Mouse (Mus musculus): ENCODE measurements around the gene Tbc1d2b.

Tbc1d2b gene

GRCm38 (mm10) chr9:90204396-90204915 is 66.1 kb downstream of the Tbc1d2b start:
- peak; percentile 25 for DNase-seq (ENCODE audit: low read depth)

GRCm38 (mm10) chr9:90203233-90203632 is 67.4 kb downstream of the Tbc1d2b start:
- DNase-seq (ENCODE audit: low read depth): no peak

GRCm38 (mm10) chr9:90201541-90201940 is 69.1 kb downstream of the Tbc1d2b start:
- DNase-seq (ENCODE audit: low read depth): no peak

- no peak for DNase-seq (ENCODE audit: low read depth)
These were observed 69.5 kb downstream of the Tbc1d2b start for GRCm38 (mm10) chr9:90201096-90201495.

GRCm38 (mm10) chr9:90200501-90200900 is 70.1 kb downstream of the Tbc1d2b start:
- no peak for DNase-seq (ENCODE audit: low read depth)

GRCm38 (mm10) chr9:90199611-90200010 is 71.0 kb downstream of the Tbc1d2b start:
- DNase-seq (ENCODE audit: low read depth): no peak

GRCm38 (mm10) chr9:90198531-90199449 is 71.8 kb downstream of the Tbc1d2b start:
- no peak for DNase-seq (ENCODE audit: low read depth)

GRCm38 (mm10) chr9:90197866-90198383 is 72.7 kb downstream of the Tbc1d2b start:
- DNase-seq (ENCODE audit: low read depth): no peak

- no peak for DNase-seq (ENCODE audit: low read depth)
These were observed 73.4 kb downstream of the Tbc1d2b start for GRCm38 (mm10) chr9:90197116-90197665.

- DNase-seq (ENCODE audit: low read depth): no peak
These were observed 74.3 kb downstream of the Tbc1d2b start for GRCm38 (mm10) chr9:90196262-90196661.

- no peak for DNase-seq (ENCODE audit: low read depth)
These were observed 75.6 kb downstream of the Tbc1d2b start for GRCm38 (mm10) chr9:90195000-90195399.

GRCm38 (mm10) chr9:90189391-90189790 is 81.2 kb downstream of the Tbc1d2b start:
- DNase-seq (ENCODE audit: low read depth): no peak

GRCm38 (mm10) chr9:90188893-90189292 is 81.7 kb downstream of the Tbc1d2b start:
- no peak for DNase-seq (ENCODE audit: low read depth)

GRCm38 (mm10) chr9:90185356-90185910 is 85.2 kb downstream of the Tbc1d2b start:
- DNase-seq (ENCODE audit: low read depth): no peak

- no peak for DNase-seq (ENCODE audit: low read depth)
These were observed 86.5 kb downstream of the Tbc1d2b start for GRCm38 (mm10) chr9:90184116-90184515.

GRCm38 (mm10) chr9:90183550-90183949 is 87.1 kb downstream of the Tbc1d2b start:
- no peak for DNase-seq (ENCODE audit: low read depth)

- DNase-seq (ENCODE audit: low read depth): no peak
These were observed 87.8 kb downstream of the Tbc1d2b start for GRCm38 (mm10) chr9:90182636-90183421.

- no peak for DNase-seq (ENCODE audit: low read depth)
These were observed 88.8 kb downstream of the Tbc1d2b start for GRCm38 (mm10) chr9:90181656-90182388.

- DNase-seq (ENCODE audit: low read depth): no peak
These were observed 91.2 kb downstream of the Tbc1d2b start for GRCm38 (mm10) chr9:90179409-90179808.

GRCm38 (mm10) chr9:90173330-90173729 is 97.3 kb downstream of the Tbc1d2b start:
- DNase-seq (ENCODE audit: low read depth): no peak

All from 416B (cell line).